Mouse (Mus musculus) liver, embryonic 14.5 days (tissue): ENCODE measurements around the gene Nme8.

Source experiments
- CTCF ChIP-seq: IDR thresholded peaks from 2 replicates; pipeline ENCODE4 v1.5.1; 2016; ENCODE audit warnings: antibody characterized with exemption, low read depth, control low read depth
- EP300 ChIP-seq: IDR thresholded peaks from 2 replicates; pipeline ENCODE4 v1.6.1; 2016; ENCODE audit warnings: antibody characterized with exemption, low read depth

GRCm38 (mm10) chr13:19730826-19731225, 33.2 kb upstream of the Nme8 start:
- TF ChIP-seq CTCF (no peak), EP300 (no peak)
